Mouse (Mus musculus) cerebellum, adult 2 months (tissue): Measurements from ENCODE around the gene Efcab6.

ENCODE experiments used
- CTCF ChIP-seq: fragments of 200-500 bp; IDR thresholded peaks from 2 replicates; pipeline ENCODE4 v1.5.1; 2011; ENCODE audit warnings: low read depth, mild to moderate bottlenecking, control low read depth, low read length, moderate library complexity, borderline replicate concordance; ENCODE audit not compliant: insufficient read depth
- POLR2A ChIP-seq: fragments of 200-500 bp; IDR thresholded peaks from 2 replicates; pipeline ENCODE4 v1.6.1; 2011; ENCODE audit warnings: low read length, control low read depth, borderline replicate concordance; ENCODE audit not compliant: insufficient read depth

GRCm38 (mm10) chr15:83999071-83999470, 66.1 kb downstream of the Efcab6 start:
- TF ChIP-seq CTCF, result no peak
- no peak for TF ChIP-seq POLR2A
